Mouse (Mus musculus) stomach, embryonic 14.5 days (tissue): Measurements from ENCODE around the gene Foxo1. TPM values are rescaled to one million over a fixed set of nuclear protein-coding genes. Genes with fewer than 3 reads are reported as not detected.

Experiments
- ATAC-seq: fragments of 200-750 bp; cut with Nextera tagmentation; 2 replicates; pipeline ENCODE4 v1.8.0; 2017; ENCODE audit warnings: low read depth, moderate TSS enrichment; ENCODE audit not compliant: insufficient number of reproducible peaks, insufficient read depth, low FRiP score
- H3K27ac ChIP-seq: fragments of 300-500 bp; sonication (generic); 2 replicates; pipeline ENCODE4 v1.5.1; 2014; ENCODE audit warnings: mild to moderate bottlenecking, low read length, moderate library complexity, mixed read lengths
- H3K27me3 ChIP-seq: fragments of 300-500 bp; sonication (generic); 2 replicates; pipeline ENCODE4 v1.6.1; 2014; ENCODE audit warnings: low read length, control low read depth, mixed read lengths; ENCODE audit not compliant: control insufficient read depth, insufficient read depth
- H3K36me3 ChIP-seq: fragments of 300-500 bp; sonication (generic); 2 replicates; pipeline ENCODE4 v1.6.1; 2014; ENCODE audit warnings: mild to moderate bottlenecking, control low read depth, low read length, moderate library complexity, mixed read lengths; ENCODE audit not compliant: control insufficient read depth, insufficient read depth
- H3K4me1 ChIP-seq: fragments of 300-500 bp; sonication (generic); 2 replicates; pipeline ENCODE4 v1.6.1; 2014; ENCODE audit warnings: low read length, control low read depth, mixed read lengths; ENCODE audit not compliant: control insufficient read depth, insufficient read depth
- H3K4me2 ChIP-seq: fragments of 300-500 bp; sonication (generic); replicated peaks from 2 replicates; pipeline ENCODE4 v1.6.1; 2014; ENCODE audit warnings: low read depth, low read length, control low read depth
- H3K4me3 ChIP-seq: fragments of 300-500 bp; sonication (generic); 2 replicates; pipeline ENCODE4 v1.5.1; 2014; ENCODE audit warnings: low read depth, low read length, control low read depth
- H3K9ac ChIP-seq: fragments of 300-500 bp; sonication (generic); replicated peaks from 2 replicates; pipeline ENCODE4 v1.6.1; 2014; ENCODE audit warnings: low read depth, mild to moderate bottlenecking, control low read depth, low read length, moderate library complexity, mixed read lengths
- H3K9me3 ChIP-seq: fragments of 300-500 bp; sonication (generic); 2 replicates; pipeline ENCODE4 v1.6.1; 2016; ENCODE audit warnings: low read depth, low read length, control low read depth; ENCODE audit not compliant: control insufficient read depth
- WGBS: fragments of 180-500 bp; shearing (Covaris S2); extraction: QIAGEN DNeasy Blood & Tissue Kit; methylation state at CpG from one replicate; pipeline ENCODE4 v1.1.7; 2014; 5-methylcytosine and 5-hydroxymethylcytosine counted together
- polyA plus RNA-seq: library from polyadenylated mRNA; unstranded; fragments of >200 nt; fragmentation: Nextera tagmentation; extraction: Ambion mirVana; gene quantifications from 2 replicates; pipeline ENCODE4 v1.2.1, GENCODE M21; 2014

The Foxo1 gene
- polyA plus RNA-seq, 1 experiment from 2014 or later, result 8.6 TPM

GRCm38 (mm10) chr3:52303301-52303700 is 35.2 kb downstream of the Foxo1 start:
- ATAC-seq, result no peak
- H3K9me3 ChIP-seq, result no peaks in the 10 kb centered on the region
- 65% methylated on average over 5 of the region's 5 CpGs for WGBS
- peaks cover 11% of the 10 kb centered on the region; the same call in 1 of the 2 replicates for H3K4me1 ChIP-seq
- H3K36me3 ChIP-seq, result no peaks in the 10 kb centered on the region
- H3K27me3 ChIP-seq, result no peaks in the 10 kb centered on the region
- H3K9ac ChIP-seq, result no peak overlapping the region
- H3K4me2 ChIP-seq, result no peak overlapping the region
- no peak overlapping the region for H3K4me3 ChIP-seq
- no peak overlapping the region for H3K27ac ChIP-seq

- H3K4me2 ChIP-seq, result no peak overlapping the region
- H3K4me1 ChIP-seq, result peaks cover 4% of the 10 kb centered on the region; the same call in 1 of the 2 replicates
- no peak overlapping the region for H3K27ac ChIP-seq
These were observed 40.6 kb downstream of the Foxo1 start for GRCm38 (mm10) chr3:52308586-52309321.

GRCm38 (mm10) chr3:52320516-52321270 is 52.6 kb downstream of the Foxo1 start:
- H3K27ac ChIP-seq, result no peak overlapping the region
- H3K9me3 ChIP-seq, result no peaks in the 10 kb centered on the region
- H3K27me3 ChIP-seq, result no peaks in the 10 kb centered on the region
- no peaks in the 10 kb centered on the region for H3K36me3 ChIP-seq
- ATAC-seq, result no peak
- no peak overlapping the region for H3K4me3 ChIP-seq
- WGBS, result 80% methylated on average over 12 of the region's 12 CpGs
- H3K9ac ChIP-seq, result no peak overlapping the region
- no peak overlapping the region for H3K4me2 ChIP-seq
- H3K4me1 ChIP-seq, result peaks cover 8% of the 10 kb centered on the region; the same call in 1 of the 2 replicates

More at GRCm38 (mm10) chr3:52308586-52309321, 40.6 kb downstream of the Foxo1 start:
- Histone ChIP-seq H3K4me3 (no peak overlapping the region), H3K27me3 (no peaks in the 10 kb centered on the region), H3K9me3 (no peaks in the 10 kb centered on the region), H3K36me3 (no peaks in the 10 kb centered on the region), H3K9ac (no peak overlapping the region)
- WGBS, result 49% methylated on average over 5 of the region's 5 CpGs
- no peak for ATAC-seq

GRCm38 (mm10) chr3:52322401-52323385 is 54.6 kb downstream of the Foxo1 start:
- no peak for ATAC-seq
- Histone ChIP-seq H3K9ac (no peak overlapping the region), H3K27ac (no peak overlapping the region), H3K36me3 (no peaks in the 10 kb centered on the region), H3K27me3 (no peaks in the 10 kb centered on the region), H3K9me3 (no peaks in the 10 kb centered on the region), H3K4me1 (peaks cover 8% of the 10 kb centered on the region; the same call in 1 of the 2 replicates), H3K4me2 (no peak overlapping the region), H3K4me3 (no peak overlapping the region)
- WGBS, result 27% methylated on average over 9 of the region's 9 CpGs

- WGBS, result 95% methylated on average over 5 of the region's 5 CpGs
- ATAC-seq, result no peak
- Histone ChIP-seq H3K4me2 (no peak overlapping the region), H3K36me3 (no peaks in the 10 kb centered on the region), H3K27me3 (no peaks in the 10 kb centered on the region), H3K27ac (no peak overlapping the region), H3K9me3 (no peaks in the 10 kb centered on the region), H3K9ac (no peak overlapping the region), H3K4me1 (peaks cover 8% of the 10 kb centered on the region; the same call in 1 of the 2 replicates), H3K4me3 (no peak overlapping the region)
These were observed 56.9 kb downstream of the Foxo1 start for GRCm38 (mm10) chr3:52325006-52325405.

GRCm38 (mm10) chr3:52326687-52327086 is 58.6 kb downstream of the Foxo1 start:
- Histone ChIP-seq H3K4me3 (no peak overlapping the region), H3K4me2 (no peak overlapping the region), H3K9ac (no peak overlapping the region), H3K27ac (no peak overlapping the region), H3K4me1 (peaks cover 8% of the 10 kb centered on the region), H3K36me3 (no peaks in the 10 kb centered on the region), H3K27me3 (no peaks in the 10 kb centered on the region), H3K9me3 (no peaks in the 10 kb centered on the region)
- no peak for ATAC-seq
- WGBS, result 63% methylated on average over 6 of the region's 6 CpGs

GRCm38 (mm10) chr3:52327146-52327545 is 59.0 kb downstream of the Foxo1 start:
- Histone ChIP-seq H3K4me1 (peaks cover 8% of the 10 kb centered on the region), H3K9ac (no peak overlapping the region), H3K36me3 (no peaks in the 10 kb centered on the region), H3K27me3 (no peaks in the 10 kb centered on the region), H3K9me3 (no peaks in the 10 kb centered on the region), H3K4me2 (no peak overlapping the region), H3K27ac (no peak overlapping the region), H3K4me3 (no peak overlapping the region)
- WGBS, result 76% methylated on average over 13 of the region's 13 CpGs
- ATAC-seq, result no peak

GRCm38 (mm10) chr3:52331709-52332108 is 63.6 kb downstream of the Foxo1 start:
- H3K27me3 ChIP-seq, result no peaks in the 10 kb centered on the region
- no peak overlapping the region for H3K4me3 ChIP-seq
- H3K4me2 ChIP-seq, result no peak overlapping the region
- H3K9ac ChIP-seq, result no peak overlapping the region
- no peaks in the 10 kb centered on the region for H3K9me3 ChIP-seq
- no peaks in the 10 kb centered on the region; the same call in 1 of the 2 replicates for H3K4me1 ChIP-seq
- ATAC-seq, result no peak
- no peaks in the 10 kb centered on the region for H3K36me3 ChIP-seq
- WGBS, result 85% methylated on average over 1 of the region's 1 CpGs
- no peak overlapping the region for H3K27ac ChIP-seq
